Mouse (Mus musculus): ENCODE results near the gene Kmt2d. TPM values are rescaled to one million over a fixed set of nuclear protein-coding genes. Genes with fewer than 3 reads are reported as not detected.

The Kmt2d gene
- polyA plus RNA-seq, 1 experiment from 2014 or later, result 3.6 TPM

DNA sequence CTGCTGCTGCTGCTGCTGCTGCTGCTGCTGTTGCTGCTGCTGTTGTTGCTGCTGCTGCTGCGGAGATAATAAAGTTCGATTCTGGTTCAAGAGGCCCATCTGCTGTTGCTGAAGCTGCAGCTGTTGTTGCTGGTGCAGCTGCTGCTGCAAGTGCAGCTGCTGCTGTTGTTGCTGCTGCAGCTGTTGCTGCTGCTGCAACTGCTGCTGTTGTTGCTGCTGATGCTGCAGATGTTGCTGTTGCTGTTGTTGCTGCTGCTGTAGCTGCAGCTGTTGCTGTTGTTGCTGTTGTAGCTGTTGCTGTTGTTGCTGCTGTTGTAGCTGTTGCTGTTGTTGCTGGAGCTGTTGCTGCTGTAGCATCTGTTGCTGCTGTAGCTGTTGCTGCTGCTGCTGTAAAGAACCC lies 25.9 kb downstream of the Kmt2d start:
- DNase-seq (no peak), ATAC-seq (no peak)
- Histone ChIP-seq H3K4me1 (ENCODE audit: insufficient read depth) (no peaks in the 10 kb centered on the region), H3K36me3 (replicated peaks; ENCODE audit: insufficient read depth, low read length) (peaks cover 92% of the 10 kb centered on the region), H3K9ac (replicated peaks) (no peak overlapping the region), H3K4me3 (ENCODE audit: low read depth, low read length) (no peak overlapping the region), H3K4me2 (ENCODE audit: low read depth, low read length) (no peak overlapping the region), H3K9me3 (ENCODE audit: low read length) (no peaks in the 10 kb centered on the region), H3K27ac (ENCODE audit: low read depth) (no peak overlapping the region), H3K27me3 (ENCODE audit: insufficient read depth, low read length) (no peaks in the 10 kb centered on the region)
- no peak for TF ChIP-seq CTCF (IDR thresholded peaks at IDR 0.05; ENCODE audit: low read depth)
- no peak for TF ChIP-seq EP300 (IDR thresholded peaks at IDR 0.05; ENCODE audit: low read depth)
- 92% methylated on average over 2 of the region's 2 CpGs for WGBS (ENCODE audit: insufficient replicate concordance)

DNA sequence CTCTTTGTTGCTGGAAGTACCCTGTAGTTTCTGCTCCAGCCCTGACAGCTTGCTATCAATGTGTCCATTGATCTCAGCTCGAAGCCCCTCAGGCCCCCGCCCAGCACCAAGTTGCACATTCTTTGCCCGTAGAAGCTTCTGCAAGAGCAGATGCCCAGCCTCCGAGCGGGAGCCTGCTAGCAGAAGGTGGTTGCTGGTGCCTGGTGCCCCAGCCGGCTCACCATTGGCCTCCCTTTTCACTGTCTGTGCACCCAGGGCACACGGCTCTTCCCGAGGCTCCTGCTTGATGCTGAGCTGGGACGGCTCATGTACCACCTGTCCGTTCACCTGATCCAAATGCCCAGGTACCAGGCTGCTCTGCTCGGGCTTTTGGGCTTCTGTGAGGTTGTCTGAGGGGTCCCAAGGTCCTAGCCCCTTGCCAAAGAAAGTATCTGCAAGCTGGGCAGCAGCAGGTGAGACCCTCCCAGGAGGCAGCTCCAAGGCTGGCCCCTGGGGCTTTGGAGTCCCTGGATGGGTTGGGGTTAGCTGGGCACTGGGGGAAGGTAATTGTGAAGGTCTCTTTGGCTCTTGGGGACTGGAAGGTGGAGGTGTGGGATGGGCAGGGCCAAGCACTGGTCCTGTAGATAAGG lies 27.3 kb downstream of the Kmt2d start:
- ATAC-seq, result no peak

DNA sequence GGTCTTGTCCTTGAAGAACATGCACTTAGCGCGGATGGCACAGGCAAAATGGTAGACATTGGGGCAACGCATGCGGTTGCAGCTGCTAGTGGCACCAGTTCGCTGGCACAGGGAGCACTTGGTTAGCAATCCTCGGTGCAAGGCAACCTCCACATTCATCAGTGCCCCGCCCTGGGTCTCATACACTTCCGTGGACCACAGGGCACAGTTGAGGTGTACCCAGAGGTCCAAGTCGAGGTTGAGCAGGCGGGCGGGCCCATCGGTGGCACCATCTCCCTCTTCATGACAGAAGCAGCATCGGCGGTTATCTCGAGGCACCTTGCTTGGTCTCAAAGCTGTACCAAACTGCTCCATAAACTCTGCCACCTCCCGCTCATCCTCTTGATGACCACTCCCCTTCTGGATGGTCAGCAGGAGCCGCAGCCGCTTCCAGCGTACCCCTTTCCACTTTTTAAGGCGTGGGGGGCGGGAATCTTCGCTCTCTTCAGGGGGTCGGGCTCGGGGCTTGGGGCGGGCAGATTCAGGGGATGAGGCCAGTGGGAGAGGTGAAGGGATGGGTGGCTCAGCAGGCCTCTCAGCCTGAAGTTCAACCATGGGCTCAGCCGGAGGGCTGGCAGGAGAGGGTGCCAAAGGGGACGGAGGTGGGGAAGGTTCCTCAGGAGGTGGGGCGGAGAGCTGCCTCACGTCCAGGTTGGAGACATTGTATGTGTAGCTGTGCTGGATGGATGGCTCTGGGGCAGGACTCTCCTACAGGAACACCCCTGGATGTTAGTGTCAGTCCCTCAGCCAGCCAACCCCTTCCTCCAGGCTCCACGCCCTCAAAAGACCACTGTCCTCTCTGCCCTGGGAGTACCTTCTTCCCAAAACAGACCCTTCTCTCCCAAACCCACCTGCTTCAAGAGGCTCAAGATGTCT lies 31.1 kb downstream of the Kmt2d start:
- WGBS (ENCODE audit: insufficient replicate concordance), result 91% methylated on average over 30 of the region's 30 CpGs
- Histone ChIP-seq H3K9ac (replicated peaks) (no peak overlapping the region), H3K36me3 (replicated peaks; ENCODE audit: insufficient read depth, low read length) (peaks cover 92% of the 10 kb centered on the region), H3K4me1 (ENCODE audit: insufficient read depth) (peaks cover 10% of the 10 kb centered on the region), H3K27me3 (ENCODE audit: insufficient read depth, low read length) (no peaks in the 10 kb centered on the region), H3K4me3 (ENCODE audit: low read depth, low read length) (no peak overlapping the region), H3K9me3 (ENCODE audit: low read length) (no peaks in the 10 kb centered on the region), H3K4me2 (ENCODE audit: low read depth, low read length) (no peak overlapping the region), H3K27ac (ENCODE audit: low read depth) (no peak overlapping the region)
- TF ChIP-seq CTCF (IDR thresholded peaks at IDR 0.05; ENCODE audit: low read depth) (no peak), EP300 (IDR thresholded peaks at IDR 0.05; ENCODE audit: low read depth) (no peak)
- DNase-seq (no peak), ATAC-seq (no peak)

More for the DNA sequence above, 27.3 kb downstream of the Kmt2d start:
- Histone ChIP-seq H3K4me1 (ENCODE audit: insufficient read depth) (no peaks in the 10 kb centered on the region), H3K9ac (replicated peaks) (no peak overlapping the region), H3K4me3 (ENCODE audit: low read depth, low read length) (no peak overlapping the region), H3K4me2 (ENCODE audit: low read depth, low read length) (no peak overlapping the region), H3K27ac (ENCODE audit: low read depth) (no peak overlapping the region), H3K9me3 (ENCODE audit: low read length) (no peaks in the 10 kb centered on the region), H3K36me3 (replicated peaks; ENCODE audit: insufficient read depth, low read length) (peaks cover 92% of the 10 kb centered on the region), H3K27me3 (ENCODE audit: insufficient read depth, low read length) (no peaks in the 10 kb centered on the region)
- 90% methylated on average over 11 of the region's 11 CpGs for WGBS (ENCODE audit: insufficient replicate concordance)
- TF ChIP-seq EP300 (IDR thresholded peaks at IDR 0.05; ENCODE audit: low read depth) (no peak), CTCF (IDR thresholded peaks at IDR 0.05; ENCODE audit: low read depth) (no peak)
- no peak for DNase-seq

- DNase-seq, result no peak
- Histone ChIP-seq H3K4me2 (ENCODE audit: low read depth, low read length) (no peak overlapping the region), H3K36me3 (replicated peaks; ENCODE audit: insufficient read depth, low read length) (peaks cover 92% of the 10 kb centered on the region), H3K4me1 (ENCODE audit: insufficient read depth) (peaks cover 10% of the 10 kb centered on the region), H3K9ac (replicated peaks) (no peak overlapping the region), H3K9me3 (ENCODE audit: low read length) (no peaks in the 10 kb centered on the region), H3K27ac (ENCODE audit: low read depth) (no peak overlapping the region), H3K27me3 (ENCODE audit: insufficient read depth, low read length) (no peaks in the 10 kb centered on the region), H3K4me3 (ENCODE audit: low read depth, low read length) (no peak overlapping the region)
- TF ChIP-seq EP300 (IDR thresholded peaks at IDR 0.05; ENCODE audit: low read depth) (no peak), CTCF (IDR thresholded peaks at IDR 0.05; ENCODE audit: low read depth) (no peak)
- 94% methylated on average over 14 of the region's 14 CpGs for WGBS (ENCODE audit: insufficient replicate concordance)
- ATAC-seq, result no peak
Observed at GRCm38 (mm10) chr15:98839161-98839560, 31.8 kb downstream of the Kmt2d start.

DNA sequence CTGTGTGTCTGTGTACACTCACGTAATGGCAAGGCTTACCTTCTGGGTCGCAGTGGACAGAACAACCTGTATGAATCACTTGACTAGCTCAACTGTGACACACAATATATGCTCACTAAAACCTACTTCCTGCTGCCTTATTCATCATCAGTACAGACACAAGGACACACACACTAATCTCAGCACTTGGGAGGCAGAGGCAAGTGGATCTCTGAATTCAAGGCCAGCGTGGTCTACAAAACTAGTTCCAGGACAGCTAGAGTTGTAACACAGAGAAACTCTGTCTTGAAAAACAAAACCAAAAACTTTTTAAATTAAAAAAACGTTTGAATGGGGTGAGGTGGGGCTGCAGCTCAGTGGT lies 33.3 kb downstream of the Kmt2d start:
- peaks cover 15% of the 10 kb centered on the region for H3K4me1 ChIP-seq (ENCODE audit: insufficient read depth)
- H3K9me3 ChIP-seq (ENCODE audit: low read length), result no peaks in the 10 kb centered on the region
- no peak overlapping the region for H3K4me3 ChIP-seq (ENCODE audit: low read depth, low read length)
- ATAC-seq (0 out of 2 replicates have a peak, but pooled peaks have one; percentile 15), DNase-seq (no peak)
- no peaks in the 10 kb centered on the region for H3K27me3 ChIP-seq (ENCODE audit: insufficient read depth, low read length)
- WGBS (ENCODE audit: insufficient replicate concordance), result 67% methylated on average over 4 of the region's 4 CpGs
- peaks cover 88% of the 10 kb centered on the region for H3K36me3 ChIP-seq (replicated peaks; ENCODE audit: insufficient read depth, low read length)
- H3K9ac ChIP-seq (replicated peaks), result no peak overlapping the region
- H3K27ac ChIP-seq (ENCODE audit: low read depth), result peak overlapping the region; percentile 66
- peak; percentile 5; the same call in 1 of the 2 replicates for TF ChIP-seq EP300 (IDR thresholded peaks at IDR 0.05; ENCODE audit: low read depth)
- no peak for TF ChIP-seq CTCF (IDR thresholded peaks at IDR 0.05; ENCODE audit: low read depth)
- 0 out of 2 replicates have a peak overlapping the region, but pooled peaks have one; percentile 34 for H3K4me2 ChIP-seq (ENCODE audit: low read depth, low read length)

- WGBS (ENCODE audit: insufficient replicate concordance), result 79% methylated on average over 21 of the region's 21 CpGs
Observed at GRCm38 (mm10) chr15:98837006-98837742, 33.8 kb downstream of the Kmt2d start.

More at GRCm38 (mm10) chr15:98837006-98837742, 33.8 kb downstream of the Kmt2d start:
- peaks cover 20% of the 10 kb centered on the region for H3K4me1 ChIP-seq (ENCODE audit: insufficient read depth)
- H3K9me3 ChIP-seq (ENCODE audit: low read length), result no peaks in the 10 kb centered on the region
- peak; percentile 42 for DNase-seq
- peak overlapping the region; percentile 66 for H3K27ac ChIP-seq (ENCODE audit: low read depth)
- H3K4me3 ChIP-seq (ENCODE audit: low read depth, low read length), result peak overlapping the region; percentile 13; the same call in 1 of the 2 replicates
- TF ChIP-seq EP300 (IDR thresholded peaks at IDR 0.05; ENCODE audit: low read depth), result peak; percentile 79
- no peak for TF ChIP-seq CTCF (IDR thresholded peaks at IDR 0.05; ENCODE audit: low read depth)
- peak; percentile 84 for ATAC-seq
- H3K9ac ChIP-seq (replicated peaks), result no peak overlapping the region
- no peaks in the 10 kb centered on the region for H3K27me3 ChIP-seq (ENCODE audit: insufficient read depth, low read length)
- H3K4me2 ChIP-seq (ENCODE audit: low read depth, low read length), result peak overlapping the region; percentile 34
- peaks cover 84% of the 10 kb centered on the region for H3K36me3 ChIP-seq (replicated peaks; ENCODE audit: insufficient read depth, low read length)
